Mouse (Mus musculus) E14TG2a.4 (cell line): ENCODE data around the gene Hist1h2bg.
"Not testable (repeated sequence)": the region's sequence is repeated elsewhere in the genome, so short reads cannot be mapped to it uniquely, and the experiment has no call there.

ENCODE experiments used
- CTCF ChIP-seq: conservative IDR thresholded peaks from 2 replicates; pipeline ENCODE4 v1.5.1; 2014; ENCODE audit warnings: low read length
- NANOG ChIP-seq: IDR thresholded peaks from 2 replicates; pipeline ENCODE4 v1.6.1; 2014; ENCODE audit warnings: borderline replicate concordance, low read length, mixed read lengths
- POU5F1 ChIP-seq: IDR thresholded peaks from 2 replicates; pipeline ENCODE4 v1.6.1; 2014; ENCODE audit warnings: low read length, borderline replicate concordance

DNA sequence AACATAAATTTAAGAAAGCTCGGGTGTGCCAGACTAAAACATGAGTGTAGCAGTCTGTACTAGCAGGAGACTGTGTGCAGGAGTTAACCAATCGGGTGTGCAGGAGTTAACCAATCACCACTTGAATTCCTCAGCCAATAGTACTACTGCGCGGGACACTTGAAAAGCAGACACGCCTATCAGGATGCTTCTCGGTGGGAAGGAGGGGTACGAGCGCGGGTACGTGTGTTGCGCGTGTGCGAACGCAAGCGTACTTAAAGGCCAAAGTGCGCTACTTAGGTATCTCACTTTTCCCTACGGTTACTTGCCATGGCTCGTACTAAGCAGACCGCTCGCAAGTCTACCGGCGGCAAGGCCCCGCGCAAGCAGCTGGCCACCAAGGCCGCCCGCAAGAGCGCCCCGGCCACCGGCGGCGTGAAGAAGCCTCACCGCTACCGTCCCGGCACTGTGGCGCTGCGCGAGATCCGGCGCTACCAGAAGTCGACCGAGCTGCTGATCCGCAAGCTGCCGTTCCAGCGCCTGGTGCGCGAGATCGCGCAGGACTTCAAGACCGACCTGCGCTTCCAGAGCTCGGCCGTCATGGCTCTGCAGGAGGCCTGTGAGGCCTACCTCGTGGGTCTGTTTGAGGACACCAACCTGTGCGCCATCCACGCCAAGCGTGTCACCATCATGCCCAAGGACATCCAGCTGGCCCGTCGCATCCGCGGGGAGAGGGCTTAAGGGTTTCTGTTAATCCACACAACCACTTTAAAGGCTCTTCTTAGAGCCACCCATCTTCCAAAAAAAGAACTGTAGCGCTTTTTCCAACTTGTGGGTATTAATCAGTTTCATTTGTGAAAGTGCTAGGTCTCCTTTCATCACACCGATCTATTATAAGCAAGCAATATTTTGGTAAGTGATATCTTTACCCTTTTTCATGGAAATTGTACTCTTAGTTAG lies 35.8 kb upstream of the Hist1h2bg start, which contains the start of gene Hist1h3g:
- not testable (repeated sequence) for TF ChIP-seq CTCF, POU5F1, NANOG
